Mouse (Mus musculus): Measurements from ENCODE around the gene Azin2.

Gene Azin2

DNA sequence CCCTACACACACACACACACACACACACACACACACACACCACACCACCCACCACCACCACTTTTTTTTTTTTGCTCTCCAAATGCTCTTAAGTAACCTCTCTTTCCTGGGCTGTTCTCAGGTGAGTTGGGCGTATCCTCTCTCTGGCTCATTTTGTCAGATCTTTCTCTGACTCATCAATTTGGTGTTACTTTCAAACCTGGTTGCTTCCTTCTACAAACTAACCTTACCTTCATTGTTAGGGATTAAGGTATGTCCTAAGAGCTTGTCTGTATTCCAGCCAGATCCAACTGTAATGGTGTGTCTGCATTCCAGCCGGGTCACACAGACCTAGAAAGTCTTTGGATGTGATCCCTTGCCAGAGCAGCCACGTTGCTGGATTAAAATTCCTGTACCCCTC is 15.0 kb upstream of the Azin2 start:
- no peak for DNase-seq (ENCODE audit: low spot score)

DNA sequence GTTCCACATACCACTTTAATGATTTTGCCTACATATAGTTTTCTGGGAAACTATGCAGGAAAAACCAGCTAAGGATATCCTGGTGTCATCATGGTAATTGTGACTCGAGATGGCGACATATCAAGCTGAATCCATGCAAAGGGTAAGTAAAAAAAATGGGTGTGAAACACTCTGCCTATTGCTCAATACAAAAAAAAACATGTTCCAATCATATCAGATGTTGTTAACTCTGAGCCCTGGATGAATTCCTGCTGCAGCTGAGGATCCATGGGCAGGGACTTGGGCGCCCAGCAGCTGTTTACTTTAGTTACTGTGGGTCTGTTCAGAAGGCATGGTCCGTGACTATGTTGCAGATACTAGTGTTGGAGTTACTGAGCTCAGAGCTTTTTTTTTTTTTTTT is 14.3 kb upstream of the Azin2 start:
- no peak for DNase-seq (ENCODE audit: low spot score)

GRCm38 (mm10) chr4:128974677-128975076 is 12.4 kb upstream of the Azin2 start:
- no peak for DNase-seq (ENCODE audit: low spot score)

- DNase-seq (ENCODE audit: low spot score): peak; percentile 76
These were observed 8.9 kb upstream of the Azin2 start for GRCm38 (mm10) chr4:128971065-128971694.

GRCm38 (mm10) chr4:128970417-128970807 is 8.2 kb upstream of the Azin2 start:
- no peak for DNase-seq (ENCODE audit: low spot score)

DNA sequence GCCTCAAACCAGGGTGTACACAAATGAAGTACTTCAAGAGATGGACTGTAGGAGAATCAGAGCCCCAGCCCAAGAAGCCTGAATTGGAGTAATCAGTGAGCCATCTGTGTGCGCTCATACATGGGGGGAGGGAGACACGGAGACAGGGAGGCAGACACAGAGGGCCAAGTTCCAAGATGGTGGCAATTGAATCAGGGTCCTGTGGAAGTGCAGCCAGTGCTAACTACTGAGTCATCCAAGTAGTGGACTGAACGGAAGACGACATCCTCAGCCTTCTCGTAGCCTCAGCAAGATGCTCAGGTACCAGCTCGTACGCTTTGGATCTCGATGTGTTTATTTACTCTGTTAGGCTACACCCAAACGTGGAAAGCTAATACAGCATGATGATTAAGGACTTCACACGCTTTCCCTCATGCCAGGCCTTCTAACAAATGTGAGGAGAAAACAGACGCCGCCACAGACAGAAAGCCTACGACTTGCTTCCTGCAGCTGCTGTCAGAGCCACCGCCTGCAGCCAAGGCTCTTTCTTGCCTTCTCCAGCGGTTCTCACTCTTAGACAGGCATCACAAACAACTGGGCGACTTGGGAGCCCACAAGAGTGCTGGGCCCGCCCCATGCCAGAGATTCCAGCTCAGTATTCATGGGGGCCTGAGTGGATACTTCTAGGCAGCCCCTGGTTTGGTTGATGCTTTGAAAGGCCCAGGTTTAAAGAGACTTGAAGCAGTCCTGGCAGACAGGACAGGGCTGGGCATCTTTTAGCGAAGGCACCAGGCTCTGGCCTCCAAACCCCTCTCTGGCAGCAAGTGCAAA is 7.6 kb upstream of the Azin2 start:
- DNase-seq (ENCODE audit: low spot score): no peak

DNA sequence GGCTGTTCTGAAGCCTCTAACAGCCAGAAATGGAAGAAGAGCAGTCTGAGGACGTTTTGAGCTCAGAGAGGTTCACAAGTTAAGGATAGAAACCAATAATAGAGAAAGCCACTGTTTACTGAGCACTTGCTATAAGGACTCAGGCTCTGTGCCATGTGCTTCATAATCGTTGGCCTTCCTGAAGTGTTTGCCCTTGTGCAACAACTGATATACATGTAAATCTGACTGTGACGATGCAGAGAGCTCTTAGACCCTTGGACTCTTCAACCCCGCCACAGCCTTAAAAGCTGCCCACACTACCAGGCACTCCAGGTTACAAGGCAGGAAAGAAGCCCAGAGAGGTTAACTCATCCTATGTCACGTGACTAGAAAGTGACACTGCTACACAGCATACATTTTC is 6.8 kb upstream of the Azin2 start:
- DNase-seq (ENCODE audit: low spot score): no peak

DNA sequence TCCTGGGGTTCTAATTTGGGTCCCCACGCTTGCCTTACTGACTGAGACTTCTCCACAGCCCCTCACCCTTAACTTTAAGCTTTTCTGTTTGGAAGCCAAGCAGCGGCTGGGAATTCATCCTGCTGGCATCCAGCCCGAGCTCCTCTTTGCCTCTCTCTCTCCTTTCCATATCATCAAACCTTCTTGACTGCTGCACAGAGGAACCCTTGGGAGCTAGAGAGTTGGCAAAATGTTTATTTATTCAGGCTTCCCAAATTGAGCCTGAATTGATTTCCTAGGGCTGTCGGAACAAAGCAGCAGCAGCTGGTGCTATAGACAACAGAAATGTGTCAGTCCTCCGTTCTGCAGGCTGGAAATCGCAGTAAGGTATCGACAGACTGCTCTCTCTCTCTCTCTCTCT is 4.5 kb upstream of the Azin2 start:
- no peak for DNase-seq (ENCODE audit: low spot score)

- no peak for DNase-seq (ENCODE audit: low spot score)
These were observed 666 bp upstream of the Azin2 start for GRCm38 (mm10) chr4:128962926-128963290.

DNA sequence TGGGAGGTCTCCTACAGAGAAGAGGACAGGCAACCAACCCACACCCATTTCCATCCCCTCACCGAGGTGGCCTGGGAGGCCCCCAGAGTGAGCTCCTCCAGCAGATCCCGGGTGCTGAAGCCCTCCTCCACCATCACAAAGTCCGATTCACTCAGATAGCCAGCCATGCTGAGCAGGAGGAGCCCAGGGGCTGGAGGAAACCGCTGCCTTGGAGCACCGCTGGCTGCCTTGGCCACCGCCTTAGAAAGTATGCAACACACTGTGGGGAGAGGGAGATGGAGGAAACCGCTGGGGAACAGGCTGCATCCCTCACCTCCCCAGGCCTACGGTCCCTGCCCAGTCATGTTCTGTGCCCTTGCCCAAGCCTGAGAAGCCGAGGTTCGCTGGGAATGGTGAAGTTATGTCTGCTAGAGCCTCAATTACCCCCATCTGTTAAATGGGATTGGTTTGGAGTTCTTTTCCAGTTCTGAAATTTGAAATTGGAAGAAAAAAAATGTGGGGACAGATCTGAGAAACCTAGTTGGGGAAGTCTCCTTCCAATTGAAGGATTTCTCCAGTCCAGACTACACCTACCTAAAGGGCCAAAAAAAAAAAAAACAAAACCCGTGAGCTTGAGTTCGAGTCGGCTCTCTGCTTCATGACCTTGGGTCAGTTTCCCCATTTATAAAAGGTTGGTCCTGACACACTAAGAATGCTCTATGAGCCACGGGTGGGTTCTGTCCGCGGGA is 777 bp downstream of the Azin2 start:
- no peak for DNase-seq (ENCODE audit: low spot score)

GRCm38 (mm10) chr4:128959676-128960075 is 2.6 kb downstream of the Azin2 start:
- DNase-seq (ENCODE audit: low spot score): no peak

GRCm38 (mm10) chr4:128958849-128959248 is 3.4 kb downstream of the Azin2 start:
- no peak for DNase-seq (ENCODE audit: low spot score)

DNA sequence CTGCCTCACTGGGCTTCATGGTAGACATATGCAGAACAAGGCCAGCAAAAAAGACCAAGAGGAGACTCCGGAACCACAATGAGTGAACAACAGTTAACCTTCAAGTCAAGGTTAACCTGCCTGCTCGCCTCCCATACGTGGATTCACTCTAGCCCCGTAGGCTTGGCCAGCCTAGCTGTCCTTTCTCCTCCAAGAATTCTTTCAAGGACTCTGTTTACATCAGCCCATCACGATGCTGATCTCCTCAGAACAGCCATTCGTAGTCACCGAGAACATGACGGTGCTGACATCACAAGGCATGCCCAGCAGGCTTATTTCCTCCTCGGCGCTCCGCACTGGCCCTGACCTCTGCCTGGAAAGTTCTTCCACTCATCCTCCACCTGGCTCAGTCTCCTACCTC is 4.1 kb downstream of the Azin2 start:
- DNase-seq (ENCODE audit: low spot score): no peak

DNA sequence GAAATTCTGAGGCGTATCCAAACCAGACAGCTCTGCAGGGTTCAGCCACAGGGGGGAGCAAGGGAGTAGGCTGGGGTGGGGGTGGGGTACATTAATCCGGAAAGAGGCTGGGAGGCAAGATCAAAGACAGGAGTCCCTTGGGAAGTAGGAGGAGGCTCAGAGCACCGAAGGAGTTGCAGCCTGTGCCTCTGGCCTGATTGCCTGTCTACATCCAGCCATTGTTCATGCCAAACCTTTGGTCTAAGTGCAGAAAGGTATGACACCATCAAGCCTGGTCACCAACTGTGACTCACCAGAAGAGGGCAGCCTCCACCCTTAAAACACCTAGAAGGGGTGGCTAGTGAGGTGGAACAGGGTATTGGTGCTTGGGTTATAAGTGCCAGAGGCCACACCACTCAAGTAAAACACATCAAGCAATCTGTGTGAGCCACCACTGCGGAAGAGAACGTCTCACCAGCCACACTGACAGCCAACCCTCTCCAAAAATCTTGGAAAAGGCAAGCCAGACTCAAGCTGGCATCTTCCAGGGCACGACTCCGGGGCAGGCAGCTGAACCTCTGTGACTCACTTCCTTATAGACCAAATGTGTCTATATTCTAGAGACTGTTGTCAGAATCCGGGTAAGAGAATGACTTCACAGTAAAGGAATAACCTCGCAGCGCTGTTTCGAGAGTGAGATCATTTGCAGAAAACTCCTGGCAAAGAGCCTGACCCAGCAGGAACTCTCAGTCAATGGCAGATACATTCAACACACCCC is 4.9 kb downstream of the Azin2 start:
- DNase-seq (ENCODE audit: low spot score): no peak

DNA sequence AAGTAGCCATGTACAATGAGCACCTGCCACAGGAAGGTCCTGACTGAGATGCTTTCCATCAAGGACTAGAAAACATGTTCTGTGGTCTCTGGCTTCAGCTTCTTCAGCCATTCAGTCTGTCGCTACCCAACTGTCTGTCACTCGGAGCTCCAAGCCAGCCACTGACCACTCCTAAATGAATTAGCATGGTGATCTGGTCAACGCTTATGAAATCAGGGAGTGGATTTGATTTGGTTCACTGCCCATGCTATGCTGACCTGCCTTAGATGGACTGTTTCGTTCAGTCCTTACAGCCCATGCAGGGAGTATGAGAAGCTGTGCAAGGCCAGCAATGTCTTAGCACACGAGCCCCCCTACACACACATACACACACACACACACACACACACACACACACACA is 8.4 kb downstream of the Azin2 start:
- no peak for DNase-seq (ENCODE audit: low spot score)

DNA sequence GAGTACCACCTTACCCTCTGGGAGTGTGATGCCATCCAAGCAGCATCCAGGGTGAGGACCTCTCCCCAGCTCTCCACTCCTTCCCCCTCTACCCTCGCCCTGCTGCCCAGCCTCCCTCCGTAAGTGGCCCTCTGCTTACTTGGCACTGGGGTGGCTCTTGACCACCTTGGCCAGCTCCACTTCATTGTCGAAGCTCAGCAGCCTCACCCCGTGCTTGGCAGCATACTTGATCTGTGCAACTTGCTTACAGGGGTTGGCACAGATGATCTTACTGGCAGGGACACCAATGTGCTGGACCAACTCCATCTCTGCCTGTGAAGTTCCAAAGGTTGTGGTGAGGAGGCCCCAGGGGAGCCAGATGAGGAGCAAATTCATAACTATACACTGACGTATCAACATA is 11.8 kb downstream of the Azin2 start:
- DNase-seq (ENCODE audit: low spot score): no peak

- no peak for DNase-seq (ENCODE audit: low spot score)
These were observed 12.7 kb downstream of the Azin2 start for GRCm38 (mm10) chr4:128949470-128950005.

- peak; percentile 42 for DNase-seq (ENCODE audit: low spot score)
These were observed 14.0 kb downstream of the Azin2 start for GRCm38 (mm10) chr4:128948137-128948674.

- no peak for DNase-seq (ENCODE audit: low spot score)
These were observed 14.8 kb downstream of the Azin2 start for GRCm38 (mm10) chr4:128947326-128947933.

DNA sequence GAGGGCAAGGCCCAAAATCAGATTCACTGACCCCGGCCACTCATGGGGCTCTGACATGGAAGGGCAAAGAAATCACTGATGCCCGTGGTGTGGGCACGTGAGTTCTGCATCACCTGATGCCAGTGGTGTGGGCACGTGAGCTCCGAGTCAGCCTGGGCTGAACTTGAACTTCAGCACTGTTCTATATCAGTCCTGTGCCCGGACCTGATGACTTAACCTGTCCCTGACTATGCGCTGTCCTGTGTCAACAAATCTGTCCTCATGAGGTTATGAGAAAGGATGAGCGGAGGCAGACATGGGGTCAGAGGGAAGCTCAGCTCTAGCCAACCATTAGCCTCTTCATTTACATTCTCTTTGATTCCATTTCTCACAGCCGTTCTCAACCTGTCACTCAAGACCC is 15.5 kb downstream of the Azin2 start:
- DNase-seq (ENCODE audit: low spot score): no peak

GRCm38 (mm10) chr4:128942346-128942745 is 19.9 kb downstream of the Azin2 start:
- no peak for DNase-seq (ENCODE audit: low spot score)
